Mouse (Mus musculus) left cerebral cortex, postnatal 10 days (tissue): ENCODE measurements at regions not wholly inside any gene's neighbourhood (a gene's known extent, or its start where the extent isn't known, plus 50 kb on each side); places are given as distances from the start of the nearest gene placed in this dataset.

Experiments
- DNase-seq, 2 experiments: peaks; one replicate each; pipeline ENCODE4 v3.0.0; 2021 to 2022; ENCODE audit warnings: low spot score in 2 of 2, mixed read lengths in 1 of 2; ENCODE audit errors: extremely low spot score in 1 of 2
- intact Hi-C: fragments of 180-260 bp; cut with DNase I; formaldehyde crosslinking; loops from one replicate; pipeline ENCODE4 v1.15.1; 2025

GRCm38 (mm10) chr12:14930702-14931101 is 778.8 kb upstream of the Fam84a start:
- no peak for DNase-seq
- intact Hi-C loops, result no loop called here

- no peak for DNase-seq
- intact Hi-C loops, result no loop called here
Measured at GRCm38 (mm10) chr12:14927580-14927979, 775.7 kb upstream of the Fam84a start.

- no peak for DNase-seq
- intact Hi-C loops, result no loop called here
Measured at GRCm38 (mm10) chr12:14923768-14924167, 771.9 kb upstream of the Fam84a start.

- intact Hi-C loops, result no loop called here
- DNase-seq, result no peak
Measured at GRCm38 (mm10) chr12:14911931-14912330, 760.1 kb upstream of the Fam84a start.

- intact Hi-C loops, result no loop called here
- DNase-seq, result no peak
Measured at GRCm38 (mm10) chr12:14883136-14883535, 731.3 kb upstream of the Fam84a start.

GRCm38 (mm10) chr12:14880458-14880857 is 728.6 kb upstream of the Fam84a start:
- DNase-seq, result no peak
- intact Hi-C loops, result no loop called here

- intact Hi-C loops, result no loop called here
- DNase-seq, result no peak
Measured at GRCm38 (mm10) chr12:14875290-14875689, 723.4 kb upstream of the Fam84a start.

GRCm38 (mm10) chr12:14871336-14871910 is 719.6 kb upstream of the Fam84a start:
- intact Hi-C loops, result no loop called here
- DNase-seq, result peak in 1 of 2 experiments; percentile 8

GRCm38 (mm10) chr12:14859809-14860570 is 708.1 kb upstream of the Fam84a start:
- intact Hi-C loops, result no loop called here
- DNase-seq, result no peak

- intact Hi-C loops, result no loop called here
Measured at GRCm38 (mm10) chr12:14859057-14859456, 707.2 kb upstream of the Fam84a start.

GRCm38 (mm10) chr12:14835510-14835909 is 683.7 kb upstream of the Fam84a start:
- no peak for DNase-seq
- intact Hi-C loops, result no loop called here

More at GRCm38 (mm10) chr12:14859057-14859456, 707.2 kb upstream of the Fam84a start:
- no peak for DNase-seq
